Mouse (Mus musculus) cerebellum, adult 2 months (tissue): ENCODE data around the gene Bbc3. TPM values are rescaled to one million over a fixed set of nuclear protein-coding genes. Genes with fewer than 3 reads are reported as not detected.
A peak's percentile ranks its signal among the peaks of the same experiment; 100 is the strongest.

ENCODE experiments used
- DNase-seq, 2 experiments: peaks; one replicate each; pipeline ENCODE4 v3.0.0; 2021
- H3K27ac ChIP-seq: fragments of 200-500 bp; 2 replicates; pipeline ENCODE4 v1.5.1; 2012; ENCODE audit warnings: low read length, control low read depth, inconsistent platforms; ENCODE audit not compliant: insufficient read depth
- H3K27me3 ChIP-seq: fragments of 200-500 bp; 2 replicates; pipeline ENCODE4 v1.6.1; 2012; ENCODE audit warnings: inconsistent platforms, mild to moderate bottlenecking, low read length, moderate library complexity; ENCODE audit not compliant: control insufficient read depth, insufficient read depth
- H3K4me1 ChIP-seq: fragments of 200-500 bp; 2 replicates; pipeline ENCODE4 v1.6.1; 2011; ENCODE audit warnings: low read length; ENCODE audit not compliant: control insufficient read depth, insufficient read depth
- H3K4me3 ChIP-seq: fragments of 200-500 bp; replicated peaks from 2 replicates; pipeline ENCODE3; 2011; ENCODE audit warnings: mild to moderate bottlenecking, low read depth, low read length, control low read depth; ENCODE audit not compliant: insufficient read depth
- CTCF ChIP-seq: fragments of 200-500 bp; IDR thresholded peaks from 2 replicates; pipeline ENCODE4 v1.5.1; 2011; ENCODE audit warnings: low read depth, mild to moderate bottlenecking, control low read depth, low read length, moderate library complexity, borderline replicate concordance; ENCODE audit not compliant: insufficient read depth
- POLR2A ChIP-seq: fragments of 200-500 bp; IDR thresholded peaks from 2 replicates; pipeline ENCODE4 v1.6.1; 2011; ENCODE audit warnings: low read length, control low read depth, borderline replicate concordance; ENCODE audit not compliant: insufficient read depth
- WGBS: fragments of 180-500 bp; shearing (Covaris S2); methylation state at CpG from one replicate; pipeline ENCODE4 v1.1.7; 2018; 5-methylcytosine and 5-hydroxymethylcytosine counted together
- polyA plus RNA-seq: library from polyadenylated mRNA; depleted of rRNA; stranded (reverse); fragments of >200 nt; gene quantifications from 2 replicates; pipeline ENCODE4 v1.2.3, GENCODE M21; 2012

The Bbc3 gene
- polyA plus RNA-seq, 1 experiment: 17.0 TPM

GRCm38 (mm10) chr7:16324661-16325060 is 16.5 kb downstream of the Bbc3 start:
- Histone ChIP-seq H3K4me3 (no peak overlapping the region), H3K27ac (no peak overlapping the region), H3K27me3 (no peaks in the 10 kb centered on the region), H3K4me1 (peaks cover 8% of the 10 kb centered on the region)
- no peak for DNase-seq
- TF ChIP-seq CTCF: no peak
- no peak for TF ChIP-seq POLR2A
- 85% methylated on average over 7 of the region's 7 CpGs for WGBS

DNA sequence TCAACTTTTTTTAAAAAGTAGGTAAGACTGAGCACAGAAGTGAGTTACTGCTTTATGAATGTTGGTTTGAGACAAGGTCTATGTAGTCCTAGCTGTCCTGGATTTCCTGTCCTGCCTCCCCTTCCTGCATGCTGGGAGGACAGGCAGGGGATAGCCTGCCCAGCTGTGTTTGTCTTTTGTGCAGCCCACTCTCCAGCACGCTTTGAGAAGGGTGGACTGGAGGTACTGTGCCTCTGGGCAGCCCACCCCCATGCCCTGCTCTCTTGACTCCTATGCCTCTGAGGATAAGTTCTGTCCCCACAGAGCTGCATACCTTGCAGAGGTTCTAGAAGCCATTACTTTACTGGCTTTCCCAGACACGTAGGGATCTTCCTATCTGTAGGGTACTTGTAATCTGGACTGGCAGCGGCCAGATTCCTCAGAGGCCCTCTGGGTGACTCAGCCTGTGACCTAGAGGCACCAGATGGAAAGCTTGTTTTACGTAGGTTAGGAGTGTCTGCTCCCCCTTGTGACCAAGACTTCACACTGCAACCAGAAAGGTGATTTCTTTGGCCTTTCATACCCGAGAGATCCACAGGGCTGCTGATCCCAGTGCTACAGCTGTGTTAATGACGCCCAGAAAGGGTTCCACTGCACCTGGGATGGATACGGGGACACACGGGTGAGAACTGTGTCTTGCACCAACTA is 17.9 kb downstream of the Bbc3 start:
- peak; percentile 86 for TF ChIP-seq CTCF
- peak; percentile 31; the same call in 1 of the 2 replicates for TF ChIP-seq POLR2A
- no peak overlapping the region for H3K4me3 ChIP-seq
- 21% methylated on average over 8 of the region's 8 CpGs for WGBS
- H3K27ac ChIP-seq: peak overlapping the region; percentile 76
- H3K27me3 ChIP-seq: no peaks in the 10 kb centered on the region
- peaks cover 8% of the 10 kb centered on the region for H3K4me1 ChIP-seq
- DNase-seq: peak; percentile 77 to 86

DNA sequence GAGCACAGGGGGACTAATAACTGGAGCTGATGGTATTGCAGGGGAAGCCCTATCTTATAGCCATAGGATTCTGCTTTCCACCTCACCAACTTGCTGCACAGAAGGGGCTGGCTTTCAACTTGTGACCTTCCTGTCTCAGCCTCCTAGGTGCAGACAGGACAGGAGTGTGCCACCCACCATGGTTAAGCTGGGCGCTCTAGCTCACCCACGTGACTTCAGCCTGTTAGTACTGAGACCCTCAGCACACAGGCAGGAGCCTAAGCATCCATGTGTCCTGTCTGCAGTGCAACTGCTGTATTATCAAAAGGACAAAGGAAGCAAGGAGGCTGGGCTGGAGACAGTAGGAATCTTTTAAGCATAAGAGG is 18.4 kb downstream of the Bbc3 start:
- 94% methylated on average over 2 of the region's 2 CpGs for WGBS
- DNase-seq: no peak
- Histone ChIP-seq H3K27ac (no peak overlapping the region), H3K27me3 (no peaks in the 10 kb centered on the region), H3K4me1 (peaks cover 8% of the 10 kb centered on the region), H3K4me3 (no peak overlapping the region)
- TF ChIP-seq CTCF (no peak), POLR2A (no peak)

- Histone ChIP-seq H3K4me3 (no peak overlapping the region), H3K4me1 (peaks cover 8% of the 10 kb centered on the region), H3K27ac (no peak overlapping the region), H3K27me3 (no peaks in the 10 kb centered on the region)
- no peak for DNase-seq
- 88% methylated on average over 3 of the region's 3 CpGs for WGBS
- TF ChIP-seq POLR2A (no peak), CTCF (no peak)
Observed at GRCm38 (mm10) chr7:16329146-16329545, 21.0 kb downstream of the Bbc3 start.

DNA sequence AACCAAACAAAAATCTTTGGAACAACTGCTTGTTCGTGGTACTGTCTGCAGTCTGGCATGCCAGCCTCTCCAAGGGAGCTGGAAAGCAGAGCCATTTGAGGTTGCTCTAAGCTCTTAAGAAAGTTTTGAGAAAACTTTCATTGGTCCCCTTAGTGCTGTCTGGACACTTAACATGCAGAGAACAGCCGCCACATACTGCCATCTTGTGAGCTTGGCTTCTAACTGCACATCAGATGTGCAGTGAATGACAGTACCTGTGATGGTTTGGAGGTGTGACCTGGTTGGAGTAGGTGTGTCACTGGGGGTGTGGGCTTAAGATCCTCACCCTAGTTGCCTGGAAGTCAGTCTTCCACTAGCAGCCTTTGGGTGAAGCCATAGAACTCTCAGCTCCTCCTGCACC is 29.5 kb downstream of the Bbc3 start:
- DNase-seq: no peak
- no peak for TF ChIP-seq CTCF
- no peak for TF ChIP-seq POLR2A
- H3K4me1 ChIP-seq: no peaks in the 10 kb centered on the region
- H3K27ac ChIP-seq: no peak overlapping the region
- H3K27me3 ChIP-seq: no peaks in the 10 kb centered on the region
- 65% methylated on average over 2 of the region's 2 CpGs for WGBS
- no peak overlapping the region for H3K4me3 ChIP-seq

GRCm38 (mm10) chr7:16344598-16344997 is 36.4 kb downstream of the Bbc3 start:
- WGBS: 77% methylated on average over 3 of the region's 3 CpGs
- no peak for TF ChIP-seq CTCF
- DNase-seq: no peak

DNA sequence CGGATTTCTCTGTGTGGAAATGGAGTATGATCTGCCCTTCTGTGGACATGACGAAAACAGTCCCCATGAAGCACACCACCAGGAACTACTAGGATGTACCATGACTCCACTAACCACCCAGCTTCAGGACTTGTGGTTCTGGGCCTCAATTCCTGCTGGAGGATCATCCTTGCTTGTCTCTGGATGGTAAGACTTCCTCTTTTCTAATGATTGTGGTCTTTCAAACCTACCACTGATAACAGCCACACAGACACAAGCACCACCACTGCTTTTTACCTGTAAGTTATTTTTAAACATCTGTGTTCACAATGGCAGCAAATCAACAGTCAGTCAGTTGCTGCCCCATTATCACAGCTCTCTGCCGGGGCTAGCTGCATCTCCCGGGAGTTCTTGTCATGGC is 37.1 kb downstream of the Bbc3 start:
- Histone ChIP-seq H3K27me3 (no peaks in the 10 kb centered on the region), H3K27ac (no peak overlapping the region), H3K4me3 (no peak overlapping the region), H3K4me1 (no peaks in the 10 kb centered on the region)
- WGBS: 54% methylated on average over 4 of the region's 4 CpGs
- no peak for DNase-seq
- TF ChIP-seq CTCF (no peak), POLR2A (no peak)

More at GRCm38 (mm10) chr7:16344598-16344997, 36.4 kb downstream of the Bbc3 start:
- Histone ChIP-seq H3K4me1 (no peaks in the 10 kb centered on the region), H3K4me3 (no peak overlapping the region), H3K27me3 (no peaks in the 10 kb centered on the region), H3K27ac (no peak overlapping the region)

- TF ChIP-seq POLR2A (no peak), CTCF (no peak)
- Histone ChIP-seq H3K27ac (no peak overlapping the region), H3K4me3 (no peak overlapping the region), H3K27me3 (no peaks in the 10 kb centered on the region), H3K4me1 (no peaks in the 10 kb centered on the region)
- WGBS: 84% methylated on average over 5 of the region's 5 CpGs
- no peak for DNase-seq
Observed at GRCm38 (mm10) chr7:16349999-16350398, 41.8 kb downstream of the Bbc3 start.
